Mouse (Mus musculus): ENCODE measurements around the gene Nit2. TPM values are rescaled to one million over a fixed set of nuclear protein-coding genes. Genes with fewer than 3 reads are reported as not detected.
A peak's percentile ranks its signal among the peaks of the same experiment; 100 is the strongest.

The Nit2 gene
- total and polyA plus RNA-seq, 3 experiments = 33.6 to 38.9 TPM; not detected in 1

DNA sequence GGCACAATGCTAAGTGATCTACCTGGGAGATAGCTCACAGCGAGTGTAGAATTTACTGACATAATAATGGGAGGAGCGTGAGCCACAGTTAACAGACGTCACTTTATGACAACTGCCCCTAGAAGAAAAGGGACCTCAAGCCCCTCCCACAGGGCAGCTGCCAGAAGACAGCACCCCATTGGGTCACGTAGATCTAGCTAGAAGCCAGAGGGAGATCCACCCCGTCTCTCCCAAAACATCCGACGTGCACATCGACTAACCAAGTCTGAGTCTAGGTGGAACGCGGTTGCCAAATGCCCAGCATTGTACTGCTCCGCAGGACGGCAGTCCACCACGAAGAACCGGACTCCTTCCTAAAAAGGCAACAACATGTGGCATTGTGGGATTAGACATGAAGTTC lies 24.1 kb upstream of the Nit2 start:
- Histone ChIP-seq H3K79me2 (ENCODE audit: control insufficient read depth, insufficient read depth, low read length, poor library complexity) (no peaks in the 10 kb centered on the region), H3K27ac (ENCODE audit: control insufficient read depth, low read depth, low read length) (no peak overlapping the region), H3K4me3 (ENCODE audit: control insufficient read depth in 1 of 2, insufficient read depth in 1 of 2, low read depth in 2 of 2, low read length in 2 of 2) (no peak overlapping the region), H3K4me1 (ENCODE audit: control insufficient read depth in 1 of 2, insufficient read depth in 2 of 2, low read length in 2 of 2) (peaks cover 15 to 21% of the 10 kb centered on the region in 2 experiments), H3K9ac (ENCODE audit: control insufficient read depth, low read depth, low read length, poor library complexity, severe bottlenecking) (no peak overlapping the region), H3K27me3 (ENCODE audit: control insufficient read depth in 1 of 2, insufficient read depth in 2 of 2, low read length in 2 of 2) (no peaks in the 10 kb centered on the region), H3K9me3 (replicated peaks; ENCODE audit: insufficient read depth, low read length) (no peaks in the 10 kb centered on the region), H3K36me3 (ENCODE audit: control insufficient read depth in 1 of 2, insufficient read depth in 2 of 2, low read length in 2 of 2) (peaks cover 10 to 21% of the 10 kb centered on the region in 2 experiments)
- TF ChIP-seq ZC3H11A (IDR thresholded peaks at IDR 0.05; ENCODE audit: low read depth, low read length) = no peak
- no peak for TF ChIP-seq TCF12 (IDR thresholded peaks at IDR 0.05; ENCODE audit: low read depth, low read length)
- no peak for TF ChIP-seq KAT2A (conservative IDR thresholded peaks at IDR 0.05; ENCODE audit: low read depth, low read length)
- no peak for TF ChIP-seq CHD2 (IDR thresholded peaks at IDR 0.05; ENCODE audit: low read length)
- no peak for TF ChIP-seq HCFC1 (IDR thresholded peaks at IDR 0.05; ENCODE audit: low read depth, low read length)
- no peak for TF ChIP-seq MAX (IDR thresholded peaks at IDR 0.05; ENCODE audit: low read length)
- TF ChIP-seq UBTF (IDR thresholded peaks at IDR 0.05; ENCODE audit: borderline replicate concordance, insufficient read depth, low read depth, low read length) = no peak
- TF ChIP-seq NRF1 (IDR thresholded peaks at IDR 0.05; ENCODE audit: insufficient read depth, low read depth, low read length, poor library complexity, severe bottlenecking) = no peak
- no peak for TF ChIP-seq NELFE (IDR thresholded peaks at IDR 0.05; ENCODE audit: low read depth, low read length)
- TF ChIP-seq TAL1 (IDR thresholded peaks at IDR 0.05; ENCODE audit: low read length) = no peak
- no peak for DNase-seq (ENCODE audit: low read depth, low spot score)

DNA sequence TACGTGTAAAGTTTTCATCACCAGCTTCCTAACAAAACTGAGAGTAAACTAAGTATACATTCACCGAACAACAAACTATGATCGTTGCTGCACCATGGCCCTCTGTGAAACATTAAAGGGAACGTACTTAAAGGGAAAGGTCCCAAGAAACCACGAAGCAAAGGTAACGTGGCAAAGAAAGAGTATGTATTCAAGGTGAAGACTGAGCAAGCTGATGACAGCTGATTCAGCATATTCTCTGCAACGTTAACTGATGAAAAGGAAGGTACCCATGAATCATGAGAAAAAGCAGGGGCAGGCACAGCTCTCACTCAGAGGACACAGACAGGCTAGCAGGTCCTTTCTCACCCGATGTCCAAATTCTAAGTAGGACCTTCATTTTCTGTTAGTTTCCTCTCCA lies 23.2 kb upstream of the Nit2 start:
- Histone ChIP-seq H3K9me3 (replicated peaks; ENCODE audit: insufficient read depth, low read length) (no peaks in the 10 kb centered on the region), H3K36me3 (ENCODE audit: control insufficient read depth in 1 of 2, insufficient read depth in 2 of 2, low read length in 2 of 2) (peaks cover 10 to 21% of the 10 kb centered on the region in 2 experiments), H3K79me2 (ENCODE audit: control insufficient read depth, insufficient read depth, low read length, poor library complexity) (no peaks in the 10 kb centered on the region), H3K4me3 (ENCODE audit: control insufficient read depth in 1 of 2, insufficient read depth in 1 of 2, low read depth in 2 of 2, low read length in 2 of 2) (no peak overlapping the region), H3K27me3 (ENCODE audit: control insufficient read depth in 1 of 2, insufficient read depth in 2 of 2, low read length in 2 of 2) (no peaks in the 10 kb centered on the region), H3K9ac (ENCODE audit: control insufficient read depth, low read depth, low read length, poor library complexity, severe bottlenecking) (no peak overlapping the region), H3K4me1 (ENCODE audit: control insufficient read depth in 1 of 2, insufficient read depth in 2 of 2, low read length in 2 of 2) (peaks cover 15 to 21% of the 10 kb centered on the region in 2 experiments), H3K27ac (ENCODE audit: control insufficient read depth, low read depth, low read length) (peak overlapping the region; percentile 82; the same call in 1 of the 2 replicates)
- TF ChIP-seq RAD21 (IDR thresholded peaks at IDR 0.05; ENCODE audit: low read depth, low read length) (no peak), MAFK (IDR thresholded peaks at IDR 0.05; ENCODE audit: borderline replicate concordance, low read depth, low read length) (peak; percentile 77; the same call in 1 of the 2 replicates)
- no peak for DNase-seq (ENCODE audit: low read depth, low spot score)

DNA sequence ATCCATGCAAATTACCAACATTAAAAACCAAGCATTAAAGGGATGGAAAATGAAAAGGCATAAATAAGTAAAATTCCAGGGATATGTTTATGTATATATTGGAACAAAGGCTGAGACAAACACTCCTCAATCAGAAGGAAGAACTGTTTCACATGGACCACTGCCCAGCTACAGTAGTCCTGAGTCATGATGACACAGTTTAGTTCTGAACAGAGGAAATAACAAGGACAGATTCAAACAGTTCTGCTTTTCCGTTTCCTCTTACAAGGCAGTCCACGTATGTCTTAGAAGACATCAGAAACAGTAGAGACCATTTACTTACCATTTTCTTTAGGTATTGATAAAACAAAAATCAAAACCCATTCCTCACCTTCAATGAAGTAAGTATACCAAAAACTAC lies 22.4 kb upstream of the Nit2 start:
- H3K36me3 ChIP-seq (ENCODE audit: control insufficient read depth in 1 of 2, insufficient read depth in 2 of 2, low read length in 2 of 2) = peaks cover 12 to 21% of the 10 kb centered on the region in 2 experiments
- peak; percentile 90 for DNase-seq (ENCODE audit: low read depth, low spot score)
- H3K9ac ChIP-seq (ENCODE audit: control insufficient read depth, low read depth, low read length, poor library complexity, severe bottlenecking) = peak overlapping the region; percentile 22; the same call in 1 of the 2 replicates
- no peaks in the 10 kb centered on the region for H3K79me2 ChIP-seq (ENCODE audit: control insufficient read depth, insufficient read depth, low read length, poor library complexity)
- no peak overlapping the region for H3K4me3 ChIP-seq (ENCODE audit: control insufficient read depth in 1 of 2, insufficient read depth in 1 of 2, low read depth in 2 of 2, low read length in 2 of 2)
- H3K4me1 ChIP-seq (ENCODE audit: control insufficient read depth in 1 of 2, insufficient read depth in 2 of 2, low read length in 2 of 2) = peaks cover 15 to 21% of the 10 kb centered on the region in 2 experiments
- no peaks in the 10 kb centered on the region for H3K27me3 ChIP-seq (ENCODE audit: control insufficient read depth in 1 of 2, insufficient read depth in 2 of 2, low read length in 2 of 2)
- H3K9me3 ChIP-seq (replicated peaks; ENCODE audit: insufficient read depth, low read length) = no peaks in the 10 kb centered on the region
- H3K27ac ChIP-seq (ENCODE audit: control insufficient read depth, low read depth, low read length) = peak overlapping the region; percentile 84; the same call in 1 of the 2 replicates
- TF ChIP-seq RAD21 (IDR thresholded peaks at IDR 0.05; ENCODE audit: low read depth, low read length) (no peak), NRF1 (IDR thresholded peaks at IDR 0.05; ENCODE audit: insufficient read depth, low read depth, low read length, poor library complexity, severe bottlenecking) (no peak), ZNF384 (IDR thresholded peaks at IDR 0.05; ENCODE audit: low read depth, low read length) (no peak), USF2 (IDR thresholded peaks at IDR 0.05; ENCODE audit: borderline replicate concordance in 1 of 2, insufficient read depth in 1 of 2, low read depth in 1 of 2, low read length in 2 of 2) (no peak), GABPA (IDR thresholded peaks at IDR 0.05; ENCODE audit: low read depth, low read length) (peak; percentile 99), POLR2AphosphoS5 (IDR thresholded peaks at IDR 0.05; ENCODE audit: borderline replicate concordance, low read depth, low read length) (no peak), JUND (IDR thresholded peaks at IDR 0.05; ENCODE audit: low read depth, low read length) (0 out of 2 replicates have a peak, but pooled peaks have one; percentile 43), TAL1 (IDR thresholded peaks at IDR 0.05; ENCODE audit: low read length) (no peak), MAZ (IDR thresholded peaks at IDR 0.05; ENCODE audit: low read depth, low read length) (no peak), SMC3 (IDR thresholded peaks at IDR 0.05; ENCODE audit: low read depth, low read length) (no peak), E2F4 (IDR thresholded peaks at IDR 0.05; ENCODE audit: borderline replicate concordance, low read depth, low read length) (0 out of 2 replicates have a peak, but pooled peaks have one; percentile 18), MEF2A (IDR thresholded peaks at IDR 0.05; ENCODE audit: extremely low read depth, insufficient replicate concordance, low read depth, low read length, poor library complexity, severe bottlenecking) (no peak), NELFE (IDR thresholded peaks at IDR 0.05; ENCODE audit: low read depth, low read length) (no peak), ZMIZ1 (IDR thresholded peaks at IDR 0.05; ENCODE audit: low read depth, low read length) (no peak), KAT2A (conservative IDR thresholded peaks at IDR 0.05; ENCODE audit: low read depth, low read length) (peak; percentile 37; the same call in 1 of the 2 replicates), ZKSCAN1 (IDR thresholded peaks at IDR 0.05; ENCODE audit: low read depth, low read length) (no peak), MXI1 (IDR thresholded peaks at IDR 0.05; ENCODE audit: low read depth, low read length) (no peak; the same call in 1 of the 2 replicates)
